Mouse (Mus musculus): ENCODE results near the gene Dnm1.
"Not testable (repeated sequence)": the region's sequence is repeated elsewhere in the genome, so short reads cannot be mapped to it uniquely, and the experiment has no call there.

Gene Dnm1

DNA sequence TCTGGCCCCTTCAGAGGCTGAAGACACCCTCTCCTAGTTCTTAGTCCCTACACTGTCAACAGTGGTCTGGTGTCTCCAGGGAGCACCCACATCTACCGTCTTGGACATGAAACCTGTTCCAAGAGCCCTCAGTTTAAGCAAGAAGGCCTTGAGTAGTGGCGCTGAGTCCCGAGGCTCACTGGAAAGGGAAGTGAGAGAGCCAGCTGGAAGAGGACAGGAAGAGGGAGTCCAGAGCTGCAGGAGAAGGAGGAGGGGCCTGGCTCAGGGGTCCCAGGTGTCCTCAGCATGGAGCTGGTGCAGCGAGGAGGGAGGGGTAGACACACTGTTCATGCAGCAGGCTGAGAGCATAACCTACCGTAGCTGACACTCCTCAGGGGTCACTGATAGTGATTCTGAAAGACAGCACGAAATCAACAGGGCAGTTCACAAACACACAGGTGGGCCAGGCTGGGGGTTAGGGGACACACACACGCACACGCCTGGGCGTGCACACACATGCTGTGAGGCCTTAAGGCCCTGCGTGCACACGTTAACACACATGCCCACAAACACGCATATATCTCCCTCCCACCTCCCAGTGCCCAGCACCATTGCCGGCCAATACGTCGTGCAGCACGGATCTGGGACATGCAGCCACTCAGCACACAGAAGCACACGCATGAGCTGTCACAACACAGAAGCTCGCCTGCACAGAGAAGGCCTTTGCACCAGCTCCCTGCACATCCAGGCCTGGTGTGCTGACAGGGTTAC, 42.9 kb downstream of the Dnm1 start:
- DNase-seq: no peak

GRCm38 (mm10) chr2:32308870-32309568, 44.1 kb downstream of the Dnm1 start:
- DNase-seq: no peak

- no peak for DNase-seq
Observed at GRCm38 (mm10) chr2:32307941-32308760, 45.0 kb downstream of the Dnm1 start.

- no peak for DNase-seq
Observed at GRCm38 (mm10) chr2:32307247-32307798, 45.8 kb downstream of the Dnm1 start.

DNA sequence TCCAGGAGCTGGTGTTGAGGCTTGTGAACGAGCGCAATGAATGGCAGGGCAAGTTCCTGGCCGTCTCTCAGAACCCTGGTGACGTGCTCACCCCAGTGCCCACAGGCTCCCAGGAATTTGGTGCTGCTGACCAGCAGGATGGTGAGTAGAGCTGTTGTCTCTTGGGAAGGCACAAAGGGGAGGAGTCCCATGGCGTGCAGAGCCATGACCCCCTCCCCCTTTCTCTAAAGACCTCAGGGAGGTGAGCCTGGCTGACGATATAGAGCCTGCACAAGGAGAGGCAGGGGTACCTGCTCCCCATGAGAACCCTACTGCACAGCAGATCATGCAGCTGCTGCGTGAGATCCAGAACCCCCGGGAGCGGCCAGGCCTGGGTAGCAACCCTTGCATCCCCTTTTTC, 47.0 kb downstream of the Dnm1 start:
- no peak for DNase-seq

- no peak for DNase-seq
Observed at GRCm38 (mm10) chr2:32305668-32306067, 47.5 kb downstream of the Dnm1 start.

DNA sequence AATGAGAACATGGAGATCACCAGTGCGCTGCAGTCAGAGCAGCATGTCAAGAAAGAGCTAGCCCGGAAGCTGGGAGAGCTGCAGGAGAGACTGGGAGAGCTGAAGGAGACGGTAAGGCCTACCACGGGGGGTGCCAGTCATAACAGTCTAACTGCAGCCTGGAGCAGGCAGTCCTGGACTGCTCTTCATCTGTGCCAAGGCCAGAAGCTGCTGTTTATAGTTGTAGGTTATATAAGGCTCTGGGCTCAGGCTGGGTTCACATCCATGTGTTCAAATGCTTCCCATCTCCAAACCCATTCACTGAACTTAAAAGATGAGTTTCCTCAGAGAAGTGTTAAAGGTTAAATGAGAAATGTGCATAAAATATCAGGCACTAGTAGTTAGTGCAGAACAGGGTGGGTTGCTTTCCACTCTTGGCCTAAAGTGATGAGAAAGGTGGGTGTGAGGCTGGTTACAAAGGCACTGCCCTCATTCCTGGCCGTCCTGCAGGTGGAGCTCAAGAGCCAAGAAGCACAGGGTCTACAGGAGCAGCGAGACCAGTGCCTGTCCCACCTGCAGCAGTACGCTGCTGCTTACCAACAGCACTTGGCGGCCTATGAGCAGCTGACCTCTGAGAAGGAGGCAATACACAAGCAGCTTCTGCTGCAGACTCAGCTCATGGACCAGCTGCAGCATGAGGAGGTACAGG, 48.8 kb downstream of the Dnm1 start:
- DNase-seq: no peak

- DNase-seq: no peak
Observed at GRCm38 (mm10) chr2:32302952-32303351, 50.2 kb downstream of the Dnm1 start.

- DNase-seq: no peak
Observed at GRCm38 (mm10) chr2:32299469-32299868, 53.7 kb downstream of the Dnm1 start.

- not testable (repeated sequence) for DNase-seq
Observed at GRCm38 (mm10) chr2:32295842-32296241, 57.3 kb downstream of the Dnm1 start.

DNA sequence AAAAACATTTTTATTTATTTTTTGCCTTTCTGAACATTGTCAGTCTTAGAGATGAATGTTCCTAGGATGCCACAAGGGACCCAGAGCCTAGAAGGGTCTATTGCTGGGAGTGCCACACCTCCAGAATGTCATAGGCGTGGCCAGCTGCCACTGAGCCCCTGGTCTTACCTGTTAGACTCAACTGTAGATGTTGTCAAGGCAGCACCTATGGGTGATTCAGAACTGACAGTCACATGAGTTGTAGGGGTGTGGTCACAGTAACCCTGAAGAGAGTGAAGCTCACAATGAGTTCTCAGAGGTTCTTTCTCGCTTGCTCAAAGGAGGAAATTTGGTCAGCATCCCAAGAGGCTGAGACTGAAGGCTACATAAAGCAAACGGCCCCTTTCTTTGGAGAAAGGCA, 57.9 kb downstream of the Dnm1 start:
- no peak for DNase-seq

- no peak for DNase-seq
Observed at GRCm38 (mm10) chr2:32294348-32294747, 58.8 kb downstream of the Dnm1 start.

- no peak for DNase-seq
Observed at GRCm38 (mm10) chr2:32289578-32289977, 63.6 kb downstream of the Dnm1 start.

DNA sequence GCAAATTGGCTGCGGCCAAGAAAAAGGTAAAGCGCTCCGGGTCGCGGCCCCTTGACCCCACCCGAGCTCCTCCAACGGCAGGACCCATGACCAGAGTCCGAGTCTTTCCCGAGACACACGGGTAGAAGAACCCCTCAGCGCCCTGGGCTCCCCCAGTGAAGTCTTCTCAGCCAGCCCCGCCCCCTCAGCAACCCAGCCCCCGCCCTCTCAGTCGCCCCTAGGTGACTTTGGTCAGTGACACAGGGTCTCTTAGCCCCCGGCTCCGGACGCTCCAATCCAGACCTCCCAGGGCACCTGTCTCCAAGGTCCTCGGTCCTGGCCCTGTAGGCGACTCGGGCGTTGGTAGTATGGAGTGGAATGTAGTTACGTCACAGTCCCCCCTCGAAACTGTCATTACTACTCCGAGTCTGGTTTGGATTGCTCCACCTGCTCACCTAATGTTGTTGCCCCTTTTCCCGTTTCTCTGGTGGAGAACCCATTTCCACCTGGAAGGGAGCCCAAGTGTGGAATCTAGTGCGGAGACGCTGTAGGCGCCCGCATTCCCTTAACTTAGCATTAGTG, 64.7 kb downstream of the Dnm1 start:
- no peak for DNase-seq

GRCm38 (mm10) chr2:32287923-32288367, 65.2 kb downstream of the Dnm1 start, which contains the start of gene Swi5:
Gene Swi5, minus strand, starts transcription at chr2:32288075.
- peak; percentile 99 for DNase-seq

DNA sequence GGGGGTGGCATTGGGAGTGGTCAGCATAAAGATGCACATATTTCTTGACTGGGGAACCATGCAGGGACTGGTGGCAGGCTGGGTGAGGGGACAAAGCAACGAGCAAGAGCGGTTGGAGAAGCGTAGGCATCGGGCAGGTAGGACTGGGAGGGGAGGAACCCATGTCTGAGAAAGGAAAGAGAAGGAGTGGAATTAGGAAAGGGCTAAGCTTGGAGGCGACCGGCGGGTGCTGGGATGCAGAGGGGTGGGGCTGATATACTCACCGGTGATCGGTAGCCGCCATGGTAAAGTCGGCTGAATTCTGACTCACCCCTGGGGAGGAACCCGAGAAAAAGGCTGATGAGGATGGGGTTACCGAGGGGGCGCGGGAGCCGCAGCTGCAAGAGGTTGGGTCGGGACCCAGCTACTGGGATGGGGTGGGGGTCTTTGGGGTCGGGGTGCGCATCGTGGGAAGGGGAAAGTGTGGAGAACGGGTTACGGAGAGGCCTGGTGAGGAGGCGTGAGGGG, 65.8 kb downstream of the Dnm1 start, which contains the start of gene Golga2:
Gene Golga2, plus strand, starts transcription at position 51 of the 507 bp plus-strand sequence.
- no peak for DNase-seq

DNA sequence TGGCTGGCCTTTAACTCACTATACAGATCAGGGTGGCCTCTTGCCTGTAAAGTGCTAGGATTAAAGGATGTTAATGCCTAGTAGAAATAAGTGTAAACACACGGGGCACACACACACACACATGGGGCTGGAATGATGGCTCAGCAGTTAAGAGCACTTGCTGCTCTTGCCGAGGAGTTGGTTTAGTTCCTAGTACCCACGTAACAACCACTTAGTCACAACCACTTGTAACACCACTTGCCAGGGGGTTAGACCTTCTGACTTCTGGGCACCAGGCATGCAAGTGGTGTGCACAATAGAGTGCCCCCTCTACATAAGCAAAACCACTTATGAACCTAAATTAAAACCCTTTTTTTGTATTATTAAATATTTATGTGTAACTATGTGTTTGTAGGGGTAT, 69.2 kb downstream of the Dnm1 start:
- DNase-seq: no peak

DNA sequence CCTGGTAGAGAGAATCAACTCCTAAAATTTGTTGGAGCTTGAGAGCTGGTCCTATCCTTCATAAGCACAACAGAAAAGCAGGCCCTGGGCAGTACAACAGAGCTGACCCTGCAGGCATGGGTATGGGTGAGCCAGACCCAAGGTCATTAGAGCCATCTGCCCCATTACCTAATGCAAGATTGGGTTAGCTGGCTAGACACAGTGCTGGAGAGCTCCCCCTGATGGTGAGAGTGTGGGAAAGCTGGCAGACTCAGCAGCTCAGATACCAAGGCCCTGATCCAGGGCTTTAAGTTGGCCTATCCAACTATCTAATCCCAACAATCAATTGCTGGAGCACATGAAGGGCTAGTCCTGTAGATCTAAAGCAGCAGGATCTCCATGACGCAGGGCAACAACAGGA, 70.4 kb downstream of the Dnm1 start:
- DNase-seq: no peak

DNA sequence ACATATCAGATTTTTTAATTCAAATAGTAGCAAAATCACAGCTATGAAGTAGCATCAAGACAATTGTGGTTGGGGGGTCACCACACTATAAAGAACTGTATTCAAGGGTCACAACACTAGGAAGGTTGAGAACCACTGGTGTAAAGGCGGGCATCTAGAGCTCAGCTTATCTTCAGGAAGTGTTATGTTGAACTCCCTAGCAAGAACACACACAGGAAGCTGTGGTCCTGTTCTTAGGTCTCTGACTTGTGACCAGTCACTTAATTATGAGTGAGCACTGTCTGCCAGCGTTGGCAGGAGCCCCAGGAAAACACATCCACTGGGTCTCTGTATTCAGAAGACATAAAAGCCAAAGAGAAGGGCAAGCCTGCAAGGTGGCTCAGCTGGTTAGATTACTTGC, 70.8 kb downstream of the Dnm1 start:
- no peak for DNase-seq

GRCm38 (mm10) chr2:32275823-32276222, 77.3 kb downstream of the Dnm1 start:
- DNase-seq: no peak

DNA sequence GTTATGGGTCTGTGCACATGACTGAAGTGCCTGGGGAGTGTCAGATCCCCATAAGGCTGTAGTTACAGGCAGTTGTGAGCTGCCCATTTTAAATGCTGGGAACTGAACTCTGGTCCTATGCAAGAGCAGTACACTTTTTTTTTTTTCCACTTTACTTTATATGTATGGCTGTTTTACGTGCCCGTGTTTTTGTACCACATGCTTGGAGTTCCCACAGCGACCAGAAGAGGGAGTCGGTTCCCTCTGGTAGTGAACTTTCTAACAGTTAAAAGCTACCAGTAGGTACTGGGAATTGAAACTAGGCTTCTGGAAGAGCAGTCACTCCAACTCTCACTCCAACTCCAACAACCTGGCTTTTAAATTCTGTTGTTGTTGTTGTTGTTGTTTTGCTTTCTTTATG, 92.5 kb downstream of the Dnm1 start:
- no peak for DNase-seq

Measured in layer of hippocampus, adult 9-11 months (tissue).